Mouse (Mus musculus): ENCODE measurements around the gene Spock2. TPM values are rescaled to one million over a fixed set of nuclear protein-coding genes. Genes with fewer than 3 reads are reported as not detected.

The Spock2 gene
- polyA plus RNA-seq, 1 experiment from 2014 or later = 0.13 TPM

GRCm38 (mm10) chr10:60081905-60082304 lies 24.1 kb upstream of the Spock2 start:
- Histone ChIP-seq H3K4me2 (no peak overlapping the region), H3K4me1 (replicated peaks) (peaks cover 71% of the 10 kb centered on the region), H3K9me3 (replicated peaks) (no peaks in the 10 kb centered on the region), H3K36me3 (no peaks in the 10 kb centered on the region), H3K27me3 (no peaks in the 10 kb centered on the region), H3K9ac (no peak overlapping the region), H3K4me3 (replicated peaks) (no peak overlapping the region), H3K27ac (peak overlapping the region; percentile 14; the same call in 1 of the 2 replicates)
- WGBS (ENCODE audit: insufficient replicate concordance) = 65% methylated on average over 5 of the region's 5 CpGs
- DNase-seq (no peak), ATAC-seq (ENCODE audit: low read depth) (no peak)

- Histone ChIP-seq H3K27me3 (no peaks in the 10 kb centered on the region), H3K4me3 (replicated peaks) (no peak overlapping the region), H3K4me1 (replicated peaks) (peaks cover 49% of the 10 kb centered on the region), H3K4me2 (no peak overlapping the region), H3K9ac (no peak overlapping the region), H3K27ac (no peak overlapping the region), H3K36me3 (no peaks in the 10 kb centered on the region), H3K9me3 (replicated peaks) (no peaks in the 10 kb centered on the region)
- no peak for ATAC-seq (ENCODE audit: low read depth)
- 81% methylated on average over 4 of the region's 4 CpGs for WGBS (ENCODE audit: insufficient replicate concordance)
- DNase-seq = no peak
Observed at GRCm38 (mm10) chr10:60084065-60084464, 22.0 kb upstream of the Spock2 start.

GRCm38 (mm10) chr10:60092311-60092710 lies 13.7 kb upstream of the Spock2 start:
- H3K9me3 ChIP-seq (replicated peaks) = no peaks in the 10 kb centered on the region
- no peaks in the 10 kb centered on the region for H3K4me1 ChIP-seq (replicated peaks)
- 79% methylated on average over 2 of the region's 2 CpGs for WGBS (ENCODE audit: insufficient replicate concordance)
- no peaks in the 10 kb centered on the region for H3K27me3 ChIP-seq
- ATAC-seq (ENCODE audit: low read depth) = no peak
- H3K9ac ChIP-seq = no peak overlapping the region
- no peak for DNase-seq
- no peak overlapping the region for H3K4me3 ChIP-seq (replicated peaks)
- no peak overlapping the region for H3K27ac ChIP-seq
- H3K36me3 ChIP-seq = no peaks in the 10 kb centered on the region
- no peak overlapping the region for H3K4me2 ChIP-seq

GRCm38 (mm10) chr10:60093751-60094150 lies 12.3 kb upstream of the Spock2 start:
- 64% methylated on average over 2 of the region's 2 CpGs for WGBS (ENCODE audit: insufficient replicate concordance)
- H3K27me3 ChIP-seq = no peaks in the 10 kb centered on the region
- no peak overlapping the region for H3K9ac ChIP-seq

GRCm38 (mm10) chr10:60095558-60095957 lies 10.5 kb upstream of the Spock2 start:
- Histone ChIP-seq H3K27ac (no peak overlapping the region), H3K27me3 (no peaks in the 10 kb centered on the region), H3K4me1 (replicated peaks) (no peaks in the 10 kb centered on the region), H3K9ac (no peak overlapping the region), H3K36me3 (no peaks in the 10 kb centered on the region), H3K4me2 (no peak overlapping the region), H3K9me3 (replicated peaks) (no peaks in the 10 kb centered on the region), H3K4me3 (replicated peaks) (no peak overlapping the region)
- ATAC-seq (ENCODE audit: low read depth) = no peak
- WGBS (ENCODE audit: insufficient replicate concordance) = 87% methylated on average over 2 of the region's 2 CpGs
- no peak for DNase-seq

More at GRCm38 (mm10) chr10:60093751-60094150, 12.3 kb upstream of the Spock2 start:
- Histone ChIP-seq H3K9me3 (replicated peaks) (no peaks in the 10 kb centered on the region), H3K4me3 (replicated peaks) (no peak overlapping the region), H3K4me1 (replicated peaks) (no peaks in the 10 kb centered on the region), H3K4me2 (no peak overlapping the region), H3K27ac (no peak overlapping the region), H3K36me3 (no peaks in the 10 kb centered on the region)
- no peak for DNase-seq
- ATAC-seq (ENCODE audit: low read depth) = no peak

- Histone ChIP-seq H3K4me1 (replicated peaks) (no peaks in the 10 kb centered on the region), H3K4me2 (no peak overlapping the region), H3K27me3 (no peaks in the 10 kb centered on the region), H3K27ac (no peak overlapping the region), H3K36me3 (no peaks in the 10 kb centered on the region), H3K4me3 (replicated peaks) (no peak overlapping the region), H3K9ac (no peak overlapping the region), H3K9me3 (replicated peaks) (no peaks in the 10 kb centered on the region)
- DNase-seq (no peak), ATAC-seq (ENCODE audit: low read depth) (no peak)
- 58% methylated on average over 1 of the region's 1 CpGs for WGBS (ENCODE audit: insufficient replicate concordance)
Observed at GRCm38 (mm10) chr10:60096302-60096701, 9.7 kb upstream of the Spock2 start.

GRCm38 (mm10) chr10:60097146-60097545 lies 8.9 kb upstream of the Spock2 start:
- Histone ChIP-seq H3K4me3 (replicated peaks) (no peak overlapping the region), H3K4me1 (replicated peaks) (no peaks in the 10 kb centered on the region), H3K27me3 (no peaks in the 10 kb centered on the region), H3K9ac (no peak overlapping the region), H3K9me3 (replicated peaks) (no peaks in the 10 kb centered on the region), H3K27ac (no peak overlapping the region), H3K4me2 (no peak overlapping the region), H3K36me3 (no peaks in the 10 kb centered on the region)
- no peak for DNase-seq
- ATAC-seq (ENCODE audit: low read depth) = no peak
- WGBS (ENCODE audit: insufficient replicate concordance) = 79% methylated on average over 9 of the region's 9 CpGs

- no peak overlapping the region for H3K4me2 ChIP-seq
- no peak overlapping the region for H3K27ac ChIP-seq
- no peak overlapping the region for H3K9ac ChIP-seq
- DNase-seq (no peak), ATAC-seq (ENCODE audit: low read depth) (no peak)
- no peaks in the 10 kb centered on the region for H3K27me3 ChIP-seq
- 82% methylated on average over 5 of the region's 5 CpGs for WGBS (ENCODE audit: insufficient replicate concordance)
- H3K36me3 ChIP-seq = no peaks in the 10 kb centered on the region
- no peaks in the 10 kb centered on the region for H3K4me1 ChIP-seq (replicated peaks)
- no peak overlapping the region for H3K4me3 ChIP-seq (replicated peaks)
- no peaks in the 10 kb centered on the region for H3K9me3 ChIP-seq (replicated peaks)
Observed at GRCm38 (mm10) chr10:60097774-60098173, 8.2 kb upstream of the Spock2 start.

GRCm38 (mm10) chr10:60105391-60106145 lies 451 bp upstream of the Spock2 start:
- ATAC-seq (ENCODE audit: low read depth) = no peak
- H3K27me3 ChIP-seq = peaks cover 68% of the 10 kb centered on the region
- 26% methylated on average over 20 of the region's 20 CpGs for WGBS (ENCODE audit: insufficient replicate concordance)

GRCm38 (mm10) chr10:60106531-60107186 lies 640 bp downstream of the Spock2 start:
- no peaks in the 10 kb centered on the region for H3K9me3 ChIP-seq (replicated peaks)
- peak overlapping the region; percentile 68 for H3K4me2 ChIP-seq
- H3K4me1 ChIP-seq (replicated peaks) = peaks cover 15% of the 10 kb centered on the region
- ATAC-seq (ENCODE audit: low read depth) (0 out of 2 replicates have a peak, but pooled peaks have one; percentile 23), DNase-seq (no peak)
- H3K4me3 ChIP-seq (replicated peaks) = peak overlapping the region; percentile 52
- no peak overlapping the region for H3K27ac ChIP-seq
- no peak overlapping the region for H3K9ac ChIP-seq
- peaks cover 78% of the 10 kb centered on the region for H3K27me3 ChIP-seq
- under 1% methylated on average over 56 of the region's 57 CpGs for WGBS (ENCODE audit: insufficient replicate concordance)
- H3K36me3 ChIP-seq = no peaks in the 10 kb centered on the region

More at GRCm38 (mm10) chr10:60105391-60106145, 451 bp upstream of the Spock2 start:
- Histone ChIP-seq H3K4me2 (no peak overlapping the region), H3K9ac (no peak overlapping the region), H3K27ac (no peak overlapping the region), H3K4me1 (replicated peaks) (peaks cover 15% of the 10 kb centered on the region), H3K4me3 (replicated peaks) (no peak overlapping the region), H3K36me3 (no peaks in the 10 kb centered on the region), H3K9me3 (replicated peaks) (no peaks in the 10 kb centered on the region)
- DNase-seq = no peak

GRCm38 (mm10) chr10:60107448-60107847 lies 1.4 kb downstream of the Spock2 start:
- Histone ChIP-seq H3K4me2 (peak overlapping the region; percentile 68), H3K27me3 (peaks cover 80% of the 10 kb centered on the region), H3K9me3 (replicated peaks) (no peaks in the 10 kb centered on the region), H3K9ac (no peak overlapping the region), H3K36me3 (no peaks in the 10 kb centered on the region), H3K27ac (no peak overlapping the region), H3K4me3 (replicated peaks) (peak overlapping the region; percentile 52), H3K4me1 (replicated peaks) (peaks cover 15% of the 10 kb centered on the region)
- WGBS (ENCODE audit: insufficient replicate concordance) = 5% methylated on average over 27 of the region's 28 CpGs
- DNase-seq = no peak
- ATAC-seq (ENCODE audit: low read depth) = no peak
